Mouse (Mus musculus): Measurements from ENCODE around the gene Arhgef28.

Arhgef28 gene

GRCm38 (mm10) chr13:97966077-97966476, 240.2 kb downstream of the Arhgef28 start:
- no peak for DNase-seq (ENCODE audit: low spot score in 2 of 2)

- no peak for DNase-seq (ENCODE audit: low spot score in 2 of 2)
Observed at GRCm38 (mm10) chr13:97964892-97965424, 241.3 kb downstream of the Arhgef28 start.

- no peak for DNase-seq (ENCODE audit: low spot score in 2 of 2)
Observed at GRCm38 (mm10) chr13:97960142-97960541, 246.1 kb downstream of the Arhgef28 start.

GRCm38 (mm10) chr13:97959394-97959888, 246.8 kb downstream of the Arhgef28 start:
- no peak for DNase-seq (ENCODE audit: low spot score in 2 of 2)

DNA sequence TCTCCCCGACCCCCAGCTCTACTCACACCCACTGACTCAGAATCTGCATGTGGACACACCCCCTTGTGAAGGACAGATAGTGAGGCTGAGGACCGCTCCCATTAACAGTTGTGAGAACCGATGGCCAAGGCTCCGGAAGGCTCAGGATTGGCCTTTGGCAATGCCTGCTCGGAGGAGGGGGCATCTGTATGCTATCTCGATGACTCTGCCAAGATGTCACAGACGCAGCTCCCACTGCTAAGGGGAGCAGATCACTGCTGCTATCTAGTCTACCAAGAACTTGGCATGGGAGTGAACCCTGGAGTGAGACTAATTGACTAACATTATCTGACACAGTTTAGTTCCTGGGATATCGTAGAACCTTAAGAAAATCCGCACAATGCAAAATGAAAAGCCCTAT, 250.5 kb downstream of the Arhgef28 start:
- no peak for DNase-seq (ENCODE audit: low spot score in 2 of 2)

GRCm38 (mm10) chr13:97954956-97955496, 251.2 kb downstream of the Arhgef28 start:
- no peak for DNase-seq (ENCODE audit: low spot score in 2 of 2)

DNA sequence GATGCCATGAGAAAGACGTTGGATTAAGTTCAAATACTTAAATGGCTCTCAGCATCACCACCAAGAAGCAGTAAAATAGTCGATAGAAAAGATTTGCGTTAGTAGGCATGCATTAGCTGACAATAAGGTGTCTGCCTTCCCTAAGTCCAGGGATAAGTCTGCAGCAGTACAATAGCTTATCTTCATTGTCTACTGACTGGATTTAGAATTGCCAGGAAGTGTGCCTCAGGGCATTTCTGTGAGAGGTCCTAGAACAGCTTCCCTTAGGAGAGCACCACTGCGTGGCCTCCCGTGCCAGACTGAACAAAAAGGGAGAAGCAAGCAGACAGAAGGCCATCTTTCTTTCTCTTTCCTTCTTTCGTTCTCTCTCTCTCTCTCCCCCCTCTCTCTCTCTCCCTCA, 252.2 kb downstream of the Arhgef28 start:
- DNase-seq (ENCODE audit: low spot score in 2 of 2) = no peak

DNA sequence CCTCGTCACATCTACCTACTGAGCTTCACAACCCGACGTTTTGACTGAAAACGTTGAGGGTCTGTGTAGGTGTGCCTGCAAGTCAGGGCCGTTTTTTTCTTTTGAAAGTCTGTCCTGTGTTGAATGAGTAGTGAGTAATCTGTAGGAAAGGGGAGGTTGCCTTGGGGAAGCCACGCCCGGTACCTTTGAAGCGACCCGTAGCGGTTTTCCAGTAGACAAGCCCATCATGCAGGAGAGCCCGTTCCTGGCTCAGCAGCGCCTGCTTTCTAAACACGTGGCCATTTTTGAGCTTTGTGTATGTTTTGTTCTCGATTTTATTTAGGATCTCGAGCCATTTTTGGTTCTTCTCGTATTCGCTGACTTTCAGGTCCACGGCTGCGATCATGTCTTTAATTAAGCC, 252.7 kb downstream of the Arhgef28 start:
- DNase-seq (ENCODE audit: low spot score in 2 of 2) = no peak

- DNase-seq (ENCODE audit: low spot score in 2 of 2) = no peak
Observed at GRCm38 (mm10) chr13:97948856-97949255, 257.4 kb downstream of the Arhgef28 start.

DNA sequence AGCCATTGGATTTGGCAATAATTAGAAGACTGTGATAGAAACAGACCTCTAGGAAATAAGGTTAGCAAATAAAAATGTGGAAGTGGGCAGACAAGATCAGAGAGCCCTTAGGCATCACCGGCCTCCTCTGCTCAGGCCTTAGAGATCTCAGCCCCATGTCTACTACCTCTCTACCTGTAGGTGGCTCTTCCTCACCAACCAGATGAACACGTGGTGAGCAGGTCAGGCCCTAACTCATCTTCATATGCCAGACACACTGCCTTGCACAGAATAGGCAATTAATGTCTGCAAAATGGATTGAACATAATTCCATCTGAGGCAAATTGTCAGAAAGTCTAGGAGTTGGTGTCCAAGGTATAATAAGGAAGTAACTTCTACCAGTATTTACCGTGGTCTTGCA, 258.6 kb downstream of the Arhgef28 start:
- DNase-seq (ENCODE audit: low spot score in 2 of 2) = no peak

- DNase-seq (ENCODE audit: low spot score in 2 of 2) = no peak
Observed at GRCm38 (mm10) chr13:97946422-97946821, 259.8 kb downstream of the Arhgef28 start.

- peak in 1 of 2 experiments; percentile 45 for DNase-seq (ENCODE audit: low spot score in 2 of 2)
Observed at GRCm38 (mm10) chr13:97941909-97942680, 264.1 kb downstream of the Arhgef28 start.

- DNase-seq (ENCODE audit: low spot score in 2 of 2) = peak; percentile 15 to 50
Observed at GRCm38 (mm10) chr13:97941099-97941498, 265.1 kb downstream of the Arhgef28 start.

- DNase-seq (ENCODE audit: low spot score in 2 of 2) = peak in 1 of 2 experiments; percentile 45
Observed at GRCm38 (mm10) chr13:97939433-97940160, 266.6 kb downstream of the Arhgef28 start.

- DNase-seq (ENCODE audit: low spot score in 2 of 2) = peak; percentile 86 to 94
Observed at GRCm38 (mm10) chr13:97938596-97939297, 267.5 kb downstream of the Arhgef28 start.

GRCm38 (mm10) chr13:97937919-97938318, 268.3 kb downstream of the Arhgef28 start:
- peak; percentile 25 to 74 for DNase-seq (ENCODE audit: low spot score in 2 of 2)

GRCm38 (mm10) chr13:97928135-97928497, 278.1 kb downstream of the Arhgef28 start:
- DNase-seq (ENCODE audit: low spot score in 2 of 2) = no peak

DNA sequence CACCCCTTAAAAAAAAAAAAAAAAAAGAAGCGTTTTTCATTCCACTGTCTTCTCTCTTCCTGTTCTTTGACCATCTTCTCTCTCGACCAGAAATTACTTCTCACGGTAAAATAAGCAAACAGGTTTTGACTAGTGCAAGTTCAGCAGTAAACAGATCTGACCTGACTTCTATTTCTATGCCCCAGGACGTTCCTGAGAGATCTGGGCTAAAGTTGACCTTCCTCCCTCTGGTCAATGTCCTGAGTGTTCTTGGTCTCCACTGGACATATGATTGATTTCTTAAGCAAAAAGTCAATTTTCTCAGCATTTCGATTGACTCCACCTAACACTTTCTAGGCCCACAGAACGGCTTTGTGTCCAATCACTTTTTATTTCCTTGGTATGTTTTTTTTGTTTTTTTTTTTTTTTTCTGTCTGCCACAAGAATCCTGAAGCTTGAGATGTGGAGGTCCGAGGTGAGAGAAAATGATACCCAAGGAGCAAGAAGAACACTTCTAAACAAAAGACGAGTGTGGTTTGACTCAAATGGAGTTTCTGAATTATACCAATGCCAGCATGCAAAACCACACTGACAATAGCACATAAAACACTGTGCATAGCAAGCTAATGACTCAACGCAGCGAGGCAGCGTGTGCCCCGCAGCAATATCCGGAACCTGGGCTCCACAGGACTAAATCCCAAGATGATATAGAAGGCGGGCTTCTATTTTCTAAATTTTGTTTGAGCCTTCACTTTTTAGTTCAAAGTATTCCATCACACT, 278.7 kb downstream of the Arhgef28 start:
- DNase-seq (ENCODE audit: low spot score in 2 of 2) = no peak

GRCm38 (mm10) chr13:97926371-97926770, 279.9 kb downstream of the Arhgef28 start:
- no peak for DNase-seq (ENCODE audit: low spot score in 2 of 2)

GRCm38 (mm10) chr13:97923009-97923408, 283.2 kb downstream of the Arhgef28 start:
- no peak for DNase-seq (ENCODE audit: low spot score in 2 of 2)

DNA sequence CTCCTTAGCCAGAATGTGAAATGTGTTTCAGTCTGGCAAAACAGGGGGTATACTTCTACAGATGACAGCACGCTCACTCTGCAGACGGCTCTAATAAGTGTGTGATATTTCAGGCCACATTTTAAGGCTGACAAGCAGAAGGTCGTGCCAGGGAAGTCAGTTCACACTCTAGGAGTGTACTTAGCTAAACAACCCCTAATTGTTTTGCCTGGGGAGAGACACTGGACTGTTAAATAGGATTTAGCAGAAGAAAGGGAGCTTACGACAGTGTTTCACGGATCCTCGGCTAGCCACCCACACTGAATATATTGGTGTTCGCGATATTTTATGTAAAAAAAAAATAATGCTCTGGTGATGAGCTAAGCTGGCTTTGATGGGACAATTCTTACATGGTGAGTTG, 286.6 kb downstream of the Arhgef28 start:
- DNase-seq (ENCODE audit: low spot score in 2 of 2) = no peak

Data from spleen, postnatal 10 days (tissue).